Mouse (Mus musculus): ENCODE measurements around the gene Tmem138.

Tmem138 gene

DNA sequence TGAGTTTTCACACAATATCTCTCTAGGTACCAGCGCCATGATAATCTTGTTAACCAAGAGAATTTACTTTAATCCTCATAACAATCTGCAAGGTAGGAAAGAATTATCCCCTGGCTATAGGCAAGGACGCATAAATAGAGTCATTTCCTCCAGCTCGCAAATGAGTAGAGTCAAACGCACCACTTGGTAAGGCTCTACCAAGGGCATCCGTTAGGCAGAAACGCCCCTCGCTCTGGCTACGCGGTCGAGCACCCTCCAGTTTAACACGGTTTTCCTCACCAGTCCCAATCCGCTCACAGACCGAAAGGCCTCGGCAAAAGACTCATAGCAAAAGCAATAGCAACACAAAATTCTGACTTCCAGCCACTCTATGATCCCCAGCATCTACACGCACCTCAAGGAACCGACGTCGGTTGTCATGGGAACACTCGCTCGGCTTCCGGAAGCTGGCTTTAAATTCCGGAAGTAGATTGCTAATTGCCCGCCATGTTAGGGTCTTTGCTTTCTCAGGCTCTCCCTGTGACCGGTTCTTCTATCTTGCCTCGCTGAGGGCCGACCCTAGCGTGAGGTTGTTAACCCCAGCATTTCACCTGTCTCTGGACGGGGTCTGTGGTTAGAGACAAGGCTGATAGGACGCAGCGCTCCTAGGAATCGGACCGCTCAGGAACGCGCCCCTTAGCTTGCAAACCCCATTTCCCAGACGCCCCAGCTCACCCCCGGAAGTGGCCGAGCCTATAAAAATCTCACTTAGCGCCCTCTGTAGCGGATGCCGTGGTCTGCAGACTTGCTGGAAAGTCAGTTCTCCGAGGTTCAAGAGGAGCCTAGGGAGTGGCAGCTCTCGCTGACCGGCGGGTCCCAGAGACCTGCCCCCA lies at the start of gene Tmem138, which contains the start of gene Cyb561a3:
Gene Tmem138, minus strand, starts transcription at position 673 of the 872 bp plus-strand sequence.
Gene Cyb561a3, plus strand, starts transcription at position 483 of the 872 bp plus-strand sequence.
- DNase-seq (ENCODE audit: low spot score), result peak; percentile 93

DNA sequence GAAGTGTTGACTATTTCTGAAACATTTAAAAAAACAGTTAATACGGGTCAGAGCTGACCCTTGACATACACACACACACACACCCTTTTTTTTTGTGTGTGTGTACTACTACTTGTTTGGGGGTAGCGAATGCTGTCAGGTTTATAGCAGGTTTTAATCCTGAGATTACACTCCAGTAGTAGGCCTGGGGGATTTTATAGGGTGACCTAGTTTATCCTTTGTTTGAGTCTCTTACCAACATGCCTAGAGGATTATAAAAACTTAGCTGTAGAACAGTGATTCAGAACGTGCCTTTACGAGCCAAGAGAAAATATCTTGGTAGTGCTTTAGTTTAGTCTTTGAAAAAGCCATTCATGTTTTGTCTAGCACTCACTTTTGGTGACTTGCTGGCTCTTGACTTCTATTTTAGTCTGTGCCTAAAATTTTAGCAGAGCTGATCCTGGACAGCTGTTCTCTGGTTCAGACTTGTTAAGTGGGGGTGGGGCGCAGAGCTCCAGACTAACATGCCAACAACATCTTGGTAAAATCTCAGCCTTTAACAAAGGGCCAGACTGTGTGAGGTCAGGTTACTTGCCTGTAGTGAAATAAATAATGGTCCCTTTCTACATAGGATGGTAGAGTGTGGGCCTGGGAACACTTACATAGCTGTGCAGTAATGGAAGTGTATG lies 31.5 kb upstream of the Tmem138 start:
- no peak for DNase-seq (ENCODE audit: low spot score)

DNA sequence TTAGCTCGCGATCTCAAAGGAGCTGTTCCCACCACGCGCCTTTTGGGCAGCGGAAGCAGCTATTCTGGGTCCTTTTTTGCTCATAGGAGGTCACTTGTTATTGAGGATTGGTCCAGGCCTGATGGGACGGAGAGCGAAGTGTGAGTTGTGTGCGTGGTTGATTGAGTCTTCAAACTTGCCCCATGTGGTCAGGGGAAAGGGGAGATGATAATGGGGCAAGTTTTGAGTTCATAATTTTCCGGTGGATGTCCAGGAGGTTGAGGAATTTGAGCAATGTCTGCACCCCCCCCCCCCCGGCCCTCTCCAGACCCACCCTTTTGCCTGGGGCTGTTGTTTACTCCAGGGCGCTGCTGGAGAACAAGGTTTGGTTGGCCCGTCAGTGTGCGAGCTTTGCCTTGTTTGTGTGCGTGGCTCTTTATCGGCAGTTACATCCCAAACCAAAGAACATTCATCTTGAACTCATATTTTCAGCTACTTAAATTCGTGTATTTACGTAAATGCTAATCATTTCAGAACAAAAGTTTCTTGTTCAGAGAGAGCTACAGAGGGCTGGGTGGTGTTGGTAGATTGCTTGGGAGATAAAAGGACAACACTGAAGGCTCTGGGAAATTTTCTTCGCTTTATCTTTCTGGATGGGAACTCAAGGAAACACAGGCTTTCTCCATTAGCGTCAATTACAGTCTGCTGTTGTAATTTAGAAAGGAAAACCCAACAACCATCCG lies 28.9 kb upstream of the Tmem138 start:
- DNase-seq (ENCODE audit: low spot score), result no peak

DNA sequence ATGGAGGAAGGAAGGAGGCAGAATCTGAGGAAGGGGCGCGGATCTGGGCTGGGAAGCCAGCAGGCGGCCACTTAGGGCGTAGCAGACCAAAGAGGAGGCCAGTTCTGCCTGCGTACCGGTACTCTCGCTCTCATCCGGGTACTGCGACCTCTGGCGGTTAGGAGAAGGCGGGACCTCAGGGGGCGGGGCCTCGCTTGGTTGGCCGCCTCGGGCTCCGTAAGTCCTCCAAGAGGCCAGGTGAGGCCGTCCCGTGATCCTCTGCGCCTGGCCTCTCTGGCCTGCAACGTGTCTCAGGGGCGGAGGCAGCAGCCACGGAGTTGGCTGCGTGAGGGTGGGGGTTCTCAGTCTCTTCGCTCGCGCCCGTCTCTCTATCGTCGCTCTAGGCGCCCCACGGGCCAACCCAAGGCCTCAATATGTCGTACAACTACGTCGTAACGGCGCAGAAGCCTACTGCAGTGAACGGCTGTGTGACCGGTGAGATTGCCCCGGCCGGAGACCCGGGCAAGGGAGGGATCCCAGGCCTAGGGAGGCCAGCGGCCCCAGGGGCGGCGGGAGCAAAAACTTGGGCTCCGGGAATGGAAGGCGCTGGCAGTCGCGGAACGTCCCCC lies 28.2 kb upstream of the Tmem138 start, which contains the start of the genes Ddb1 and Tkfc:
Gene Ddb1, plus strand, starts transcription at position 35 of the 608 bp plus-strand sequence.
Gene Tkfc, minus strand, starts transcription at position 362 of the 608 bp plus-strand sequence.
- peak; percentile 98 for DNase-seq (ENCODE audit: low spot score)

DNA sequence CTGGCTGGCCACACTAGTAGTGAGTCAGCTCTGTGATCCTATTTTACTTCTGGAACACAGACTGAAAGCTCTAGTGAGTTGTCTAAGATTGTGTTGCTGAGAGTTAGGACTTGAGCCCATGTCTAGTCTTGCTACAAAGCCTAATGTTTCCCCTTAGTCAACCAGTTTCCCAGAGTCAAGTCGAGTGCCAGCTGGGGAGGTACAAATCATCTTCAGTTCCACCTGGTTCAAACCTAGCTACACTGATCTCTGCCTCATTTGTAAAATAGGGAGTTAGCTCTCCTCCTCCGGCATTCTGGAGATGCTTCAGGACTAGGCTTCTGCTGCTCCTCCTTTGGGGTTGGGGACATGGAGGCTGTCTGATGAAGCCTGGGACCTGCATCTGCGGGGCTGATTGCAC lies 27.4 kb upstream of the Tmem138 start:
- DNase-seq (ENCODE audit: low spot score), result no peak

DNA sequence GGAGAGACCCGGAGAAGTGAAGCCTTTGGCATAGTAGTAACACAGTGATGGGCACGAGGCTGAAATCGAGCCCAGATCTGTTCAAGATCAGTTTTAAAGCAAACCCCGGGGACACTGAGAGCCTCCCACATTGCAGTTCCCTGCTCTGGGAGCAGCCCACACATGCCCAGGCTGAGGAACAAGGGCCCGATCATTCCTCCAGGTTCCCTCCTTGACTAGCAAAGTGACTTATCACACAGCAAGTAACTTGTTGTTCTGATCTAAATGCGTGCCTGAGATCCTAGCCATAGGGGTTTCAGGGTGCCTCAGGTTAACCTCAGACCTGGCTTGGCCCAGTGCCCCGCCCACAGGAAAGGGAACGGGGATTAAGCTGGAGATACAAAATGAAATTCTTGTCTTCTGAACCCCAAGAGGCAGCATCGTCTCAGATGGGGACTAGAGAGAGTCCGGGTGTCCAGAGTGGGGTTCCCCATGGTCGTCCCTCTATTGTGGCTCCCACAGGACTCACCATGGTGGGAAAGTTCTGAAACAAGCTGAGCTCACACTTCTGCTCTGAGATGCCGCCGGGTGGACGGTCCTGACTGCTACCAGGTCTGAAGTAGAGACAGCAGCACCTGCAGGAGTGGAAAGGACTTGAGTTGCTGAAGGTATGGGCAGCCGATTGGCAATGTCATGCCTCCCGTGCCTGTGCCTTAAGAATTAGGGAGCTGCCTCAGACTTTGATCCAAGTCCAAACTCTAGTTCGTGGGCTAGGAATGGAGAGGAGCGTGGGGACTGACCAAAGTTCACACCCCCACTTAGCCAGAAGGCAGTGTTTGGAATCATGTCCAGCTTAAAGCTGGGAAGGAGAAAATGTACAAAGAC lies 26.7 kb upstream of the Tmem138 start:
- DNase-seq (ENCODE audit: low spot score), result no peak

DNA sequence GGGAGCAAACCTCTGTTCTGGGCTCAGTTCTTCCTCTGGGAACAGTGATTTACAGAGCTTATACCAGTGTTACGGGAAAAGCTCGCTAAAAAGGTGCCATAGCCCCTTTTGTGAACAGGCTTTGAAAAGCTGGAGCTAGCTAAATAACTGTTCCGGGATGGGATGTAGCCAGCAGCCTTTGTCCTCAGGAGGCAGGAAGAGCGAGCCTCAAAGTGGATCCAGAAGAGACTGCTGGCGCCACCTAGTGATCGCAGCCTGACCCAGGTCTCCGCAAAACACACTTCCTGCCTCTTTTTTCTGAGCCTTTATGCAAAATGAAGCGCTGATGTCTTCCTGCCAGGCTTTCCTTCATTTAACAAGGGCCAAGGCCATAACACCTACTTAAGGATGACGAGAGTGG lies 25.6 kb upstream of the Tmem138 start:
- peak; percentile 84 for DNase-seq (ENCODE audit: low spot score)

DNA sequence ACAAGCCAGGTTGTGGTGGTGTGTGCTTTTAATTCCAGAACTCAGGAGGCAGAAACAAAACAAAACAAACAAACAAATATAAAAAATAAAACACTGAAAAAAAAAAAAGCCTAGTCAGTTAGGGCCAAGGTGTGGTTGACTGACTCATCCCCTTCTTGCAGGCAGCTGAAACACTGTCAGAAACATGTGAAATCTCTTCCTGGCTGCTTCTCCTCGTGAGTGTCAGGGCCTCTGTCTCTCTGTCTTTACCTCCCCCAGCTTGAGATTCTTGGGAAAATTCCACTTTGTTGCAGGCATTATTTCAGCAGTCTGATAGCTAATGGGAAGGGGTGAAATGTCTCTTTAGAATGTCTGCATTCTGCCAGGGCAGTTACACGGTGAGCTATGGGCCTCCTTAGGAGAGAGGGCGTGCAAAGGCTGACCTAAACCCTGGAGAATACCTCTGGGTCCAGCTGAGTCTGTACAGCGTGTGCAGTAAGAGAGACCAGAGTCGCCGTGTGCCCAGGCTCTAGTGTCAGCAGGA lies 25.1 kb upstream of the Tmem138 start:
- DNase-seq (ENCODE audit: low spot score), result no peak

DNA sequence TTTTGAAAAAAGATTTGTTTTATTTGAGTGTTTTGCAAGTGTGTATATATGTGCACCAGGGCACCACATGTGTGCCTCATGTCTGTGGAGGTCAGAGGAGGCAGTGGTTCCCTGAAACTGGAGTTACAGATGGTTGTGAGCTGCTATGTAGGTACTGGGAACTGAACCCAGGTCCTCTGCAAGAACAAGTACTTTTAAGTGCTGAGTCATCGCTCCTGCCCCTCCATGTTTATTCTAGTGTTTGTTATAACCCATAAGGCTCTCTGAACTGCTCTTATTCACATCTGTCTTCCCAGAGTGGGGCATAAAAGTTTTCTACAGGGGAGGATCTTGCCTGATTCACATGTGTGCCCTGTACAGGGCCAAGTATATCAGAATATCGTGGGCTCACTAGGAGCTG lies 22.5 kb upstream of the Tmem138 start:
- no peak for DNase-seq (ENCODE audit: low spot score)

DNA sequence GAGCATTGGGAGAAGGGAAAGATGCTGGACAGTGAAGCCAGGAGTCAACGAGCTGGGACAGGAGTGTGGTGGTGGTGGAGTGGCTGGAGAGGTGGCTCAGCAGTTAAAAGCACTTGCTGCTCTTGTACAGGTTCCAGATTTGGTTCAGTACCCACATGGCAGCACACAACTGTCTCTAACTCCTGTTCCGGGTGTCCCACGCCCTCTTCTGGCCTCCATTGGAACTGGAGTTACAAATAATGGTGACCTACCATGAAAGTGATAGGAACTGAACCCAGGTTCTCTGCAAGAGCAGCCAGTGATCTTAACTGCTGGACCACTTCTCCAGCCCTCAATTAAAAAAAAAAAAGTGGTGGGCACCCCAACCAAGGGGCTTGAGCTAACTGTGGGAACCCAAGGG lies 21.0 kb upstream of the Tmem138 start:
- no peak for DNase-seq (ENCODE audit: low spot score)

DNA sequence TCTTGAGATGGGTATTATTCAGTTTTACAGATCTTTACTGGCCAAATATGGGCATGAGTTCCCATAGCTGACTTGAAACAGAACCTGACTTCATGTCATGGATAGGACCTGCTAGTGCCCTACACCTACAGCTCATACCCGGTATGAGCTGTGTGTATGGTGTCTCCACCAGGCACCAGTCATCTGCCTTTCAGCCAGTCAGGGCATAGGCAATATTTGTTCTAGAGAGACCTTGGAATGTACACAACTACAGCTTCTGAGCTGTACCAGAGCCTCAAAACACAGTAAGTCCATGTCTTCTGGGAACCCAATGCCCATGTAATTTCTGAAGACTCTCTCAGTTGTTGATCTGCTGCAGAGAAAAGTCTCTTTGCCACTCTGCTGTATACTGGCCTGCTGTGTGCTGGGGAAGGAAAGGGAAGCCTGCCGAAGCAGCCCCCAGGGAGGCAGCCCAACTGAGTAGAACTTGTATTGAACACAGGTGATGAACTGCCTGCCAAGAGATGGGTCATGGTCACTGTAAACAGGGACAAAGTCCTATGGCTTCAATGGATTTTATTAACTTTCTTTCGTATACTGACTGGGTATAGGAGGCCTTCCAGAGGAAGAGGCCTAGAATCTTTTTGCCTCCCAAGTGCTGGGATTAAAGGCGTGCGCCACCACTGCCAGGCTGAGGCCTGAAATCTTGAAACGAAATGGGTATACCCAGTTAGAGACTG lies 14.7 kb upstream of the Tmem138 start:
- DNase-seq (ENCODE audit: low spot score), result no peak

DNA sequence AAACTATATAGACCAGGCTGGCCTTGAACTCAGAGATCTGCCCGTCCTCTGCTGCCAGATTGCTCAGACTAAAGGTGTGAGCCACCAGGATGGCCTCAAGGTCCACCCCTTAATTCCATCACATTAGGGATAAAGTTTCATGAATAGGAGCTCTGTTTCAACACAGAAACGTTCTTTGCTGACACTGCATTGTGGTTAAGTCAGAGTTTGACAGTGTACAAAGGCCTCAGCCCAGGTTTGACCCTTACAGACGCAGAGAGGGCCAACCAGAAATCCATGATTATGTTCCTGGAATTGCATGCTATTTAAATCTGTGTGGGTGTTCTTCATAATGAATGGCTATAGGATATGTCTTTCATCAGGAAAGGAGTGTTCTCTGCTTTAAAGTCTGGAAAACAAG lies 13.1 kb upstream of the Tmem138 start:
- no peak for DNase-seq (ENCODE audit: low spot score)

DNA sequence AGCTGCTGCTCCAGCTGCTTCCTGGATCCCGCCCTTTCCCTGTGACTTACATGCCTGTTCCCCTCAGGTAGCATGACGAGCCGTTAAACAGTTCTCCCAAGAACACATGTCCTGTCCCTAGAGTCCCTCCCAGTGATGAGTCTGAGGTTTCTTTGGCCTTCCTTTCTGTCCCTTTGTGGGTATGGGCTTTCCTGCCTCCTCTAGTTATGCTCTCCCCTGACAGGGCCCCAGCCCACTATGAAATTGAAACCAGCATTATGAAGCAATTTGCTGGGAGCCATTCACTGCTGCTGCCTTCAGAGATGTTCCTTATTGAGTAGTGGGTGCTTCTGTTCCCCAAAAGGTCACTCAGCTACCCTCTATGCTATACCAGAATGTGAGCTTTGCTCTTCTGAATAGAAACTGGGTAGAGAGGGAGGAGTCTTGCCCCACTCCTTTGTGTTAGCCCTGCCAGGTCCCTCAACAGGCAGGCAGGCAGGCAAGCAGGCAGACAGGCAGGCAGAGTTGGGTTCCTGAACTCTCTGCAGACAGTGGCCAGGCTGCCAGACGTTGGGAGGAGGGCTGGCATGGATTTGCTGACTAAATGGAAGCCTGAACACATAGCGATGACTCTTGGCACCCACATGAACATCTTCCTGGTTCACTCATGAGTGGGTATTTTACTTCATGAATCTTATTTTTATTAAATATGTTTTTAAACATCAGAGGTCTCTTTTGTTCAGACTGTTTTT lies 12.1 kb upstream of the Tmem138 start:
- no peak for DNase-seq (ENCODE audit: low spot score)

DNA sequence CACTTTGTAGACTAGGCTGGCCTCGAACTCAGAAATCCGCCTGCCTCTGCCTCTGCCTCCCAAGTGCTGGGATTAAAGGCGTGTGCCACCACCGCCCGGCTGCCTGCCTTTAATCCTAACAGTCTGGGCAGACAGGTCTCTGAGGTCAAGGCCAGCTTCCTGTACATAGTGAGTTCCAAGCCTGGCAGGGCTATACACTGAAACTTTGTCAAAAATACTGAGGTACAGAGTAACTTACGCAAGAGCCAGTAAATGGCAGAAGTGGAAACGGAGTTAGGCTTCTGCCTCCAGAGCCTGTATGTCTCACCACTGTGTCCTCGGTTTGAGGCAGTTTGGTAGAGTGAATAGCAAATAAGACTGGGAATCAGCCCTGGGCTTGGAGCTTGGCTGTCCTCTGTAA lies 10.1 kb upstream of the Tmem138 start:
- DNase-seq (ENCODE audit: low spot score), result no peak

DNA sequence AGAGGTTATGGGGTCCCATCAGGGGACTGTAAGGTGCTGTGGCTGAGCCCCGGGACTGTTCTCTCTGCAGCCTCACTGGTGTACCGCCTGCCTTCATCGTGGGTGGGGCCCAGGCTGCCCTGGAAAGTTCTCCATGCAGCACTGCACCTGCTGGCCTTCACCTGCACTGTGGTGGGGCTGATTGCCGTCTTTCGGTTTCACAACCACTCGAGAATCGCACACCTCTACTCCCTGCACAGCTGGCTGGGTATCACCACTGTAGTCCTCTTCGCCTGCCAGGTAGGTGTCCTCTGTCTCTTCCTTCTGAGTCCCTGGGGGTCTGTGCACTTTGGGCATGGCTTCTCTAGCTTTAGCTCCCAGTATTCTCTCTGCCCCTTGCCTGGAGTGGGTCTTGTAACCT lies 8.0 kb upstream of the Tmem138 start:
- no peak for DNase-seq (ENCODE audit: low spot score)

DNA sequence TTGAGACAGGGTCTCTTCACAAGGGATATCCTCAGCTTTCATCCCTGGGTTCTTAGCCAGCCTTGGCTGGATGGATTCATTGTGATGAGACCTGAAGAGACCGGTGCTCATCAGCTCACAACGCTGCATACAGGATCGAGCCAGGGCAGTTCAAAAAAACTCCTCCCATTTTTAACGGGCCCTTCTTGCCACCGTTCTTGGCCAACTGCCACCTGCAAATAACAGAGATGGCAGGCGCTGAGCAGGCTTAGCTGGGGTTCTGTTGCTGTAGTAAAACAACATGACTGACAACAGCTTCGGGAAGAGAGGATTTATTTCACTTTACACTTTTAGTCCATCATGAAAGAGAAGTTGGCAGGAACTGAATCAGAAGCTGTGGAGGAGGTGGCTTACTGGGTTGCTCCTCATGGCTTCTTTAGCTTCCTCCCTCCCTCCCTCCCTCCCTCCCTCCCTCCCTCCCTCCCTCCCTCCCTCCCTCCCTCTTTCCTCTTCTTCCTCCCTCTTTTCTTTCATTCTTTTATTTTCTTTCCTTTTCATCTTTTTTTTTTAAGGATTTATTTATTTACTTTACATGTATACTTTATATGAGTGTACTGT lies 6.5 kb upstream of the Tmem138 start:
- DNase-seq (ENCODE audit: low spot score), result no peak

DNA sequence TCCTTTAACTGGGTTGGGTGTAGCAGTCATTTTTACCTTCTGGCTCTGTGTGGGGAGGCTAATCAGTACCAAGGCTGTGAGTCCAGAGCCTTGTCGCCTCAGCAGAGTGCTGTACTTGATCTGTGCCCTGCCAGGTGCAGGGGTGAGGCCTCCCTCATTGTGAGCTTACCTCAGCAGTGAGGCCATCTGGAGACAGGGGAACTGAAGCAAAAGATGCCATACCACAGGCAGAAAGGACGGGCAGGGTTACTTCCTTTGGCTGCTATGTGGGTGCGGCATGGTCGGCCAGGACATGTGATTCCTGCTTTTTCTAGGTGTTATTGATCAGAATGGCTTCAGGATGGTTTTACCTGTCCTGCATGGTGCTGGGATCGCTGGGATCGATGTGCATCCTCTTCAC lies 4.8 kb upstream of the Tmem138 start:
- DNase-seq (ENCODE audit: low spot score), result no peak

DNA sequence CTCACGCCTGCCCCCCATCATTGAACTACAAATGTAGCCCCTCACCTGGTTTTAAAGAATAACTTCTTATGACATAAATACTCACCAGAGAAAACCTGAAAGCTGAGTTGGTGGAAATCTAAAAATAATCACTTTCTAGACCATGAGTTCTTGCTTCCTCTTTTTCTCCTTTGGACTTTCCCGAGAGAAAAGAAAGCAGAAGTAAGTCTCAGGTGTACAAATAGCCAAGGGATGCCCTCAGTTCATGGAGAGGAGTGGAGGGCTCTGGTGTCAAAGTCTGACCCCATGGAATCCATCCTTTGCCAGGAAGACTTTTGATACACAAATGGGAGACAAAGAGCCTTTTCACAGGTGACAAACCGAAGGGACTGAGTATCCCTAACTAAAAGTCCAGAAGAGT lies 3.6 kb upstream of the Tmem138 start:
- DNase-seq (ENCODE audit: low spot score), result no peak

DNA sequence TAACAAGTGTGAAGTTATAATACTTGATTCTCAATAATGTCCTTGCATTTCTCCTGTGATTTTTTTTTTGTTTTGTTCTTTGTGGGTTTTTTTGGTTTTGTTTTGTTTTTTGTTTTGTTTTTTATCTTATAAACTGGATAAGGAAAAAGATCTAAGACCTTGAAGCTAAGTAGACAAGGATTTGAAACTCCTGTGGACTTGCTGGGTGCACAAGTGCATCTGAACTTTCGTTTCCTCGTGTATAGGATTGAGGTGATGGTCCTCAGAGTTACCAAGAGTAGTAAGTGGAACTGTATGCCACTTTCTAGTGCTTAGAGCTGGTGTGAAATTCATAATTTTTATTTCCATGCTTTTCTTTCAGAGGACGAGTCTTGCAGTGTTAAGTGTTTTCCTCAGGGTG lies 2.9 kb upstream of the Tmem138 start:
- no peak for DNase-seq (ENCODE audit: low spot score)

All from T-cell, adult 2 months (primary cell).